ENCODE assay signal across 8 mouse cellular contexts in the genomic region with DNA sequence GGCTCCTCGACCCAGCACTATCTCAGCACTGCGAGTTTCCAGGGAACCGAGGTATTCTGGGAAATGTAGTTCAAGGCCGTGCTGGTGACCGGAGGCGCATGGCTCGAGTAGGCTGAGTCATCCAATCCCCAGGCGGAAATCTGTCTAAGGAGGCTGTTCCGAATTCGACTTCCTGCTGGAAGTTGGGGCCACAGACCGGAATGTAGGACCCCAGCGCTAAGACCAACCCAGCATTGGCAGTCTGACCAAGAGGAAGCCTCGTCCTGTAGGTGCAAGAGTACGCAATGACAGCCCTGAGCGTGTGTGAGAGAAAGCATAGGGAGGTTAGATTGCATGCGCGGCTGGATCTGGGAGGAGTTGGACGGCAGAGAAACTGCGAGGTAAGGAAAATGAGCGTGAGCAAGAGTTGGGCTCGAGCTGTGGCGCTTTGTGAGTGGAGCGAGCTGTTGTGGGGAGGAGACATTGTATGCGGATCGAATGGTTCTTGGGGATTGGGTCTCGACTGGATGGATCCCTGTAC. TPM values are rescaled to one million over a fixed set of nuclear protein-coding genes. Genes with fewer than 3 reads are reported as not detected.
A peak's percentile ranks its signal among the peaks of the same experiment; 100 is the strongest.
DNase-seq lines count a peak whose midpoint lies in the region; ATAC-seq lines count a peak whose summit lies in the region.

A gene (plus strand): TSS at position 205 of the 520 bp plus-strand sequence.

- H3K27me3 ChIP-seq in intestine, embryonic 14.5 days (replicated peaks; ENCODE audit: control insufficient read depth, insufficient read depth, low read length), result no peaks in the 10 kb centered on the region

- ATAC-seq in intestine, embryonic 14.5 days (replicated peaks; ENCODE audit: low FRiP score, low TSS enrichment, low read depth), result peak; percentile 96

- under 1% methylated on average over 26 of the region's 26 CpGs for WGBS in intestine, embryonic 14.5 days

- H3K9me3 ChIP-seq in intestine, embryonic 14.5 days (ENCODE audit: control insufficient read depth, low read length), result no peaks in the 10 kb centered on the region

- H3K4me2 ChIP-seq in intestine, embryonic 14.5 days (ENCODE audit: low read length), result peak within 1 kb of the TSS; percentile 88

- H3K9ac ChIP-seq in intestine, embryonic 14.5 days (ENCODE audit: low read length), result peak within 1 kb of the TSS; percentile 64

- peak within 1 kb of the TSS; percentile 81 for H3K4me3 ChIP-seq in intestine, embryonic 14.5 days (ENCODE audit: low read depth, low read length)

- H3K27ac ChIP-seq in intestine, embryonic 14.5 days (ENCODE audit: low read depth), result peak within 1 kb of the TSS; percentile 84

- H3K4me1 ChIP-seq in intestine, embryonic 14.5 days (replicated peaks; ENCODE audit: control insufficient read depth, insufficient read depth, low read length), result peaks cover 18% of the 10 kb centered on the region

- peak; percentile 65 to 69 for DNase-seq in adrenal gland, adult 18-20 months (ENCODE audit: low spot score in 2 of 2)
- peak; percentile 96 for DNase-seq in embryo, embryonic 11 days
- peak; percentile 88 for DNase-seq in gastrocnemius, postnatal 25 days
- DNase-seq in intestine, embryonic 14.5 days (ENCODE audit: low spot score), result peak; percentile 90
- peak; percentile 92 to 95 for DNase-seq in left cerebral cortex, postnatal 14 days (ENCODE audit: low spot score in 2 of 2)
- DNase-seq in mesoderm, embryonic 11.5 days (ENCODE audit: low read depth, low spot score), result peak; percentile 95
- peak; percentile 89 to 94 for DNase-seq in right cerebral cortex, postnatal 36 days (ENCODE audit: low spot score in 2 of 2)
- DNase-seq in yolk sac, embryonic 10.5 days (ENCODE audit: low spot score), result peak; percentile 93

- intact Hi-C loops in left cerebral cortex, postnatal 14 days (cut with DNase I), result loop anchor here (5.0 to 10.0 kb wide), 4 partner anchors 34 to 89 kb away; a partner anchor contains a TSS

- H3K36me3 ChIP-seq in intestine, embryonic 14.5 days (ENCODE audit: control insufficient read depth, insufficient read depth, low read length), result 0 out of 2 replicates have a peak, but pooled peaks cover 3% of the 10 kb centered on the region

RNA-seq across cellular contexts. Expression of the gene that starts here (rescaled TPM):
- total RNA-seq in adrenal gland, adult 18-20 months (2021), result 10 to 100 TPM; 15.2 to 19.0 TPM
- 1 to 10 TPM; 7.5 to 8.3 TPM for total RNA-seq in gastrocnemius, postnatal 25 days (2021)
- polyA plus RNA-seq in intestine, embryonic 14.5 days (2014; fragmentation: Nextera tagmentation; extraction: Ambion mirVana), result 11.9 and 15.4 TPM in 2 replicates
- 10 to 100 TPM; 16.6 to 21.5 TPM for total RNA-seq in left cerebral cortex, postnatal 14 days (2021)

Comparison
In these comparisons a context has a peak if more than half of its experiments do, and no peak if none do; other contexts are left out.
1. Peak in every context shown above with its lines: DNase-seq, ATAC-seq, H3K4me3 ChIP-seq and H3K27ac ChIP-seq.